Mouse (Mus musculus): ENCODE data around the gene Trip6. TPM values are rescaled to one million over a fixed set of nuclear protein-coding genes. Genes with fewer than 3 reads are reported as not detected.

Trip6 gene
- total and polyA plus RNA-seq, 3 experiments = 0.58 to 2.1 TPM; not detected in 1

DNA sequence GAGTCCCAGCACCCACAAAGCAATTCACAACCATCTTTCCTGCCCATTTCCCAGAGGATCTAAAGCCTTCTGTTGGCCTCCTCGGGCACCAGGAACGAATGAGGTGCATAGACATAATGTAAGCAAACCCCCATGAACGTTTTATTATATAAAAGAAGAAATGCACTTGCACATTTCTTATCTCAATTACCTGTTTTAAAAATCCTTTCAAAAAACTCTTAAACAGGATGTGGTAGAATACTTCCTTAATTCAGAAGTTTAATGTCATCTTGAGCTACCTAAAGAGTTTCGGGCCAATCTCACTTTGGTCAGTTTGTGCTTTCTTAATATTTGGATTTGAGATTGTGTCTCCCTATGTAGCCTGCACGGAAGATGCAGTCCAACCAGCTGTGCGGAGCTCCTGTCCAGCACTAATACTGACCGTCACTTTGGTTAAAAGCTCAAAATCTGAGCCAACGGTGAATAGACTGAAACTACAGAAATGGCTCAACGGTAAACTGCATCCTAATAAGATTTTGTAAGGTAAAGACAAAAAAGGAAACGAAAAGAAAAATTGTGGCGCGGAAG, 7.7 kb downstream of the Trip6 start (continued):
- TF ChIP-seq POLR2AphosphoS5 (IDR thresholded peaks at IDR 0.05; ENCODE audit: borderline replicate concordance, low read depth, low read length) (no peak), RAD21 (IDR thresholded peaks at IDR 0.05; ENCODE audit: low read depth, low read length) (no peak), EP300 (IDR thresholded peaks at IDR 0.05; ENCODE audit: low read depth in 1 of 2, low read length in 2 of 2) (0 out of 4 replicates have a peak, but pooled peaks of 1 of the 2 experiments have one; percentile 21), TBP (IDR thresholded peaks at IDR 0.05; ENCODE audit: low read depth, low read length) (no peak), ZNF384 (IDR thresholded peaks at IDR 0.05; ENCODE audit: low read depth, low read length) (no peak), CTCF (IDR thresholded peaks at IDR 0.05 in 2 of 3, conservative IDR thresholded peaks at IDR 0.05 in 1 of 3; ENCODE audit: control insufficient read depth in 1 of 3, insufficient read depth in 1 of 3, low read depth in 2 of 3, low read length in 3 of 3, poor library complexity in 1 of 3, severe bottlenecking in 1 of 3) (no peak), USF2 (IDR thresholded peaks at IDR 0.05; ENCODE audit: borderline replicate concordance in 1 of 2, insufficient read depth in 1 of 2, low read depth in 1 of 2, low read length in 2 of 2) (no peak), MXI1 (IDR thresholded peaks at IDR 0.05; ENCODE audit: low read depth, low read length) (no peak), TAL1 (IDR thresholded peaks at IDR 0.05; ENCODE audit: low read length) (no peak), UBTF (IDR thresholded peaks at IDR 0.05; ENCODE audit: borderline replicate concordance, insufficient read depth, low read depth, low read length) (no peak), GATA1 (IDR thresholded peaks at IDR 0.05; ENCODE audit: low read depth, low read length) (peak; percentile 53), ZC3H11A (IDR thresholded peaks at IDR 0.05; ENCODE audit: low read depth, low read length) (no peak), MAX (IDR thresholded peaks at IDR 0.05; ENCODE audit: low read length) (no peak), NELFE (IDR thresholded peaks at IDR 0.05; ENCODE audit: low read depth, low read length) (no peak), ZMIZ1 (IDR thresholded peaks at IDR 0.05; ENCODE audit: low read depth, low read length) (no peak), KAT2A (conservative IDR thresholded peaks at IDR 0.05; ENCODE audit: low read depth, low read length) (no peak), NRF1 (IDR thresholded peaks at IDR 0.05; ENCODE audit: insufficient read depth, low read depth, low read length, poor library complexity, severe bottlenecking) (no peak), BHLHE40 (IDR thresholded peaks at IDR 0.05; ENCODE audit: borderline replicate concordance, low read depth, low read length) (no peak), RCOR1 (IDR thresholded peaks at IDR 0.05; ENCODE audit: low read depth, low read length) (peak; percentile 75)

DNA sequence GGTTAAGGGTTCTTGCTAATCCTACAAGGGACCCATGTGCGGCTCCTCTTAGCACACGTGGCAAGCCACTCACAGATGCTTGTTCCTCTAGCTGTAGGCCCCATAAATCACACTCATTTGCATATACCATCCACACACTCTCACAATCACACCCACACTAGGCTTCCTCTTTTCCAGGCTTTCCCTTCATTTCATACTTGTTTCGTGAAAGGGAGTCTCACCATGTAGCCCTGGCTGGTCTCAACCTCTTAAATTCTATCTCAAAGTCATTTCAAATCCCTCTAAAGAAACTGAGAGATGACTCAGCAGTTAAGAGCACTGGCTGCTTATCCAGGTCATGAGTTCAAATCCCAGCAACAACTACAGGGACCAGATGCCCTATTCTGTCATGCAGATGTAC, 8.4 kb downstream of the Trip6 start:
- Histone ChIP-seq H3K27me3 (ENCODE audit: control insufficient read depth in 1 of 2, insufficient read depth in 2 of 2, low read length in 2 of 2) (no peaks in the 10 kb centered on the region), H3K4me3 (ENCODE audit: control insufficient read depth in 1 of 2, insufficient read depth in 1 of 2, low read depth in 2 of 2, low read length in 2 of 2) (peak overlapping the region; percentile 73 to 86), H3K79me2 (ENCODE audit: control insufficient read depth, insufficient read depth, low read length, poor library complexity) (peaks cover 43% of the 10 kb centered on the region), H3K36me3 (ENCODE audit: control insufficient read depth in 1 of 2, insufficient read depth in 2 of 2, low read length in 2 of 2) (peaks cover 3 to 41% of the 10 kb centered on the region in 2 experiments; a peak in 3 of 4 replicates), H3K9ac (ENCODE audit: control insufficient read depth, low read depth, low read length, poor library complexity, severe bottlenecking) (peak overlapping the region; percentile 93), H3K9me3 (replicated peaks; ENCODE audit: insufficient read depth, low read length) (no peaks in the 10 kb centered on the region), H3K27ac (ENCODE audit: control insufficient read depth, low read depth, low read length) (peak overlapping the region; percentile 93), H3K4me1 (ENCODE audit: control insufficient read depth in 1 of 2, insufficient read depth in 2 of 2, low read length in 2 of 2) (peaks cover 5 to 36% of the 10 kb centered on the region in 2 experiments; a peak in 3 of 4 replicates)
- DNase-seq (ENCODE audit: low read depth, low spot score) = peak; percentile 68
- TF ChIP-seq ZMIZ1 (IDR thresholded peaks at IDR 0.05; ENCODE audit: low read depth, low read length) (no peak), ETS1 (IDR thresholded peaks at IDR 0.05; ENCODE audit: low read depth, low read length) (peak; percentile 9; the same call in 1 of the 2 replicates), RCOR1 (IDR thresholded peaks at IDR 0.05; ENCODE audit: low read depth, low read length) (peak; percentile 31; the same call in 1 of the 2 replicates), TBP (IDR thresholded peaks at IDR 0.05; ENCODE audit: low read depth, low read length) (no peak), MAFK (IDR thresholded peaks at IDR 0.05; ENCODE audit: borderline replicate concordance, low read depth, low read length) (0 out of 2 replicates have a peak, but pooled peaks have one; percentile 49), EP300 (IDR thresholded peaks at IDR 0.05; ENCODE audit: low read depth in 1 of 2, low read length in 2 of 2) (no peak), MYB (IDR thresholded peaks at IDR 0.05; ENCODE audit: low read depth, low read length) (no peak), MXI1 (IDR thresholded peaks at IDR 0.05; ENCODE audit: low read depth, low read length) (peak; percentile 94), GABPA (IDR thresholded peaks at IDR 0.05; ENCODE audit: low read depth, low read length) (peak; percentile 40; the same call in 1 of the 2 replicates), MAZ (IDR thresholded peaks at IDR 0.05; ENCODE audit: low read depth, low read length) (no peak), TCF12 (IDR thresholded peaks at IDR 0.05; ENCODE audit: low read depth, low read length) (no peak), POLR2AphosphoS2 (IDR thresholded peaks at IDR 0.05; ENCODE audit: low read length) (no peak), TAL1 (IDR thresholded peaks at IDR 0.05; ENCODE audit: low read length) (no peak), POLR2AphosphoS5 (IDR thresholded peaks at IDR 0.05; ENCODE audit: borderline replicate concordance, low read depth, low read length) (no peak), E2F4 (IDR thresholded peaks at IDR 0.05; ENCODE audit: borderline replicate concordance, low read depth, low read length) (no peak), ZKSCAN1 (IDR thresholded peaks at IDR 0.05; ENCODE audit: low read depth, low read length) (no peak), CHD1 (IDR thresholded peaks at IDR 0.05; ENCODE audit: low read depth, low read length) (no peak), USF2 (IDR thresholded peaks at IDR 0.05; ENCODE audit: borderline replicate concordance in 1 of 2, insufficient read depth in 1 of 2, low read depth in 1 of 2, low read length in 2 of 2) (no peak), ZC3H11A (IDR thresholded peaks at IDR 0.05; ENCODE audit: low read depth, low read length) (no peak), RAD21 (IDR thresholded peaks at IDR 0.05; ENCODE audit: low read depth, low read length) (no peak), UBTF (IDR thresholded peaks at IDR 0.05; ENCODE audit: borderline replicate concordance, insufficient read depth, low read depth, low read length) (no peak), ZNF384 (IDR thresholded peaks at IDR 0.05; ENCODE audit: low read depth, low read length) (no peak), CTCF (IDR thresholded peaks at IDR 0.05 in 2 of 3, conservative IDR thresholded peaks at IDR 0.05 in 1 of 3; ENCODE audit: control insufficient read depth in 1 of 3, insufficient read depth in 1 of 3, low read depth in 2 of 3, low read length in 3 of 3, poor library complexity in 1 of 3, severe bottlenecking in 1 of 3) (no peak), NELFE (IDR thresholded peaks at IDR 0.05; ENCODE audit: low read depth, low read length) (0 out of 2 replicates have a peak, but pooled peaks have one; percentile 9), NRF1 (IDR thresholded peaks at IDR 0.05; ENCODE audit: insufficient read depth, low read depth, low read length, poor library complexity, severe bottlenecking) (no peak)

Measured in MEL (cell line).